Mouse (Mus musculus) thymus, postnatal 36 days (tissue): Measurements from ENCODE around the gene Ece1.

Experiments
- DNase-seq, 2 experiments: peaks; one replicate each; pipeline ENCODE4 v3.0.0; 2022; ENCODE audit warnings: mixed read lengths in 2 of 2

Ece1 gene

GRCm38 (mm10) chr4:137993291-137993758 lies 131.3 kb downstream of the Ece1 start:
- DNase-seq, result peak; percentile 99 to 100

GRCm38 (mm10) chr4:137993821-137994561 lies 132.0 kb downstream of the Ece1 start:
- peak; percentile 57 to 61 for DNase-seq

- peak in 1 of 2 experiments; percentile 9 for DNase-seq
Measured at GRCm38 (mm10) chr4:137994562-137995336, 132.7 kb downstream of the Ece1 start.

- no peak for DNase-seq
Measured at GRCm38 (mm10) chr4:137995399-137995798, 133.4 kb downstream of the Ece1 start.

- no peak for DNase-seq
Measured at GRCm38 (mm10) chr4:137998232-137998631, 136.2 kb downstream of the Ece1 start.

DNA sequence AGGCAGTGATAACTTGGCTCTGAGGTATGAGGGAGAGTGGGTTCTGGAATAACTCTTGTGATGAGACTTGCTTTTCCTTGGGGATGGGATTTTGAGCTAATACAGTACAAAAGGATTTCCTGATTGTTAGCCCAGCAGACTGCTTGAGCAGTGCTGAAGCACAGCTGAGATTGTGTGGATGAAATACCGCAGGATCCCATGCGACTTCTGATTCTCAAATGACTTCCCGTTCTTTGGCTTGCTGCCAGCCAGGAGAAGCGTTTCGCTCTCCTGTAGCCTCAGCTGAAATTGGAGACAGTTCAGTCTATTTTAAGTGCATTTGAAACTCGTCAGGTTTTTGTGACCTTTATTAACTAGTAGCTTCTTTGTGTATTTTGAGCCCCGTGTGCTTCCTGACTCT lies 138.6 kb downstream of the Ece1 start:
- no peak for DNase-seq

DNA sequence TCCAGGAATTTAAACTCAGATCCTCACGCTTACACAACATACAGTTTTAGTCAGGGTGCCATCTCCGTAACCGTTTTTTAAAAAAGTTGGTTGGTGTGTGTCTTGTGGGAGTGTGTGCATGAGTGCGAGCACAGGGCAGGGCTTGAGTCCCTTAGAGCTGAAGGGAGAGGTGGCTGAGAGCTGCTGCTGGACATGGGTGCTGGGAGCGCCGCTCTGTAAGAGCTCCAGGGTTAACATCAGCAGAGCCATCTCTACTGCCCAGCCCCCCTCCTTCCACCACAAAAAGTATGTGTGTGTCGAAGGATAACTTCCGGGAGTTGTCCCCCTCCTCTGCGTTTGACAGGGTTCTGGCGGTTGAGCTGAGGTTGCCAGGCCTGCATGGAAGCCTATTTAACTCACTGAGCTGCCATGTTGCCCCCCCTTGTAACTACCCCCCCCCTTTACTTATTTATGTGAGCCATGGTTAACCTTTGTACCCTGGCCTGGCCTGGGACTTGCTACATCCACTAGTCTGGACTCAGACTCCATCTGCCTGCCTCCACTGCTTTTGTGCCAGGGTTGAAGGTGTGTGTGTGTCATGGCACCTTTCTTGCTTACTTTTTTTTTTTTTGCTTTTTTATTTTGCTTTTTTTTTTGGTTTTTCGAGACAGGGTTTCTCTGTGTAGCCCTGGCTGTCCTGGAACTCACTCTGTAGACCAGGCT lies 142.0 kb downstream of the Ece1 start:
- no peak for DNase-seq

DNA sequence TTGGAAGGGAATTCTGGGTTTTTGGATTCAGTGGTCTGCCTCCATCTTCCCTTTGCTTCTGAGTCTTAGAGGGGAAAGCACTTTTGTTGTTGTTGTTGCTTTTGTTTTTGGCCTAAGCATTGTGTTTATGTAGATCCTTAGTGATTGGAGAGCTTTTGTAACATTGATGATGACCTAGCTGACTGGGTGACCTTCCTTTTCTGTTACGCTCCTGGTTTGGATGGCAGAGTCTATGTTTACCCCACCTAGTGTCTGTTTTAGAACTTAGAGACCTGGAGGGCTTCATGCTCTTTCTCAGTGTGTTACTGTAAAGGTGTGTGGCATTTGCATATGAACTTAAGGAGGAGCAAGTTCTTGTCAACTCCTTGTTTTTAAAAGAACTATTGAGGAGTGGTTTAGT lies 143.7 kb downstream of the Ece1 start:
- DNase-seq, result no peak

GRCm38 (mm10) chr4:138006951-138007613 lies 145.0 kb downstream of the Ece1 start:
- no peak for DNase-seq

- no peak for DNase-seq
Measured at GRCm38 (mm10) chr4:138008646-138009045, 146.6 kb downstream of the Ece1 start.

DNA sequence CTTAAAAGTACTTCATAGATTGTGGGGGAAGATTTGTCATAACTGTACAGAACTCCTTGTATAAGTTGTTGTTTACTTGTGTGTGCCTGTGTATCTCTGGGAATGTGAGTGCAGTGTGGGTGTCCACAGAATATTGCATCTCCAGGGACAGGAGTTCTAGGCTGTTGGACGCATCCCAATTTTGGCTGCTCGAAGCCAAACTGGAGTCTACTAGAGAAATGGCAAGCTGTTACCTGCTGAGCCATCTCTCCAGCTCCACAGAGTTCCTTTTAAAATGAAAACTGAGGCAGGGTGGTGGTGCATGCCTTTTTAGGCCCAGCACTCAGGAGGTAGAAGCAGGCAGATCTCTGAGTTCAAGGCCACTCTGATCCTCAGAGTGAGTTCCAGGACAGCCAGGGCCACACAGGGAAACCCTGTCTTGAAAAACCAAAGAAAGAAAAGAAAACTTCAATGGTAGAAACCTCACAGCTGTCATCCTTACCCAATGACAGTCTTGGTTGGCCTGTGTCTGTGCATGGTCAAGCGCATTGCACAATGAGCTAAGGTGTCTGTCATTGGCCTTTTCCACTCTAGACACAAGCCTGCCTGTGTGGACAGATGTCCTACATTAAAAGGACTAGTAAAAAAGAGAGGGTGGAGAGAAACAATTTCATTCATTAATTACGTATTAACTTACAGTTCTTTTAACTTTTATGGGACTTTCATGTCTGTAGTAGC lies 147.9 kb downstream of the Ece1 start:
- DNase-seq, result no peak

DNA sequence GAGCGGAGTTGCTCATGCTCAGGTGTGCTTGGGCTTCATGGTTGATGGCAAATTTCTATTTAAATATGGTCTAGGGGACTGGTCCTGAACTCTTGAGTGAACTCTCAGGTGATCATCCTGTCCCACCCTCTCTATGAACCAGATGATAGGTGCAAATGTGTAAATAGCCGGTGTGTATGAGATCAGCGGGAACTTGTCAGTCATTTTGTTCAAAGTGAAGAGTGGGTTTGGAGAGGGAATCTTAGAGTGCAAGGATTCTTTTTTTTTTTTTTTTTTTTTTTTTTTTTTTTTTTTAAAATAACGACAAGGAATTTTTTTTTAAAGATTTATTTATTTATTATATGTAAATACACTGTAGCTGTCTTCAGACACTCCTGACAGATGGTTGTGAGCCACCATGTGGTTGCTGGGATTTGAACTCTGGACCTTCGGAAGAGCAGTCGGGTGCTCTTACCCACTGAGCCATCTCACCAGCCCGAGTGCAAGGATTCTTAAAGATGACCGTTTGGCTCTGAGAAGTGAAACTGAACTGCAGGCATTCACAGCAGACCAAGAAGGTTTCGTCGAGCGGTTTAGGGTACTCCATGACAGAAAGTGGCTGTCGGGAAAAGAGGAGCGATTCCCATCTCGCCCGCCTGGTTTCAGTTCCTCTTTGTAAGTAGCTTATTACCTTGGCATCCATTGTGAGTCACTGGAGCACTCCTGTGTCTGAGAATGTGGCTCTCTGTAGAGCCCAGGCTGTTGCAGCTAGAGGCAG lies 151.9 kb downstream of the Ece1 start:
- no peak for DNase-seq
